Mouse (Mus musculus): ENCODE results near the gene Hcfc2. TPM values are rescaled to one million over a fixed set of nuclear protein-coding genes. Genes with fewer than 3 reads are reported as not detected.
A peak's percentile ranks its signal among the peaks of the same experiment; 100 is the strongest.

Gene Hcfc2
- 10 to 100 TPM; 23.0 to 25.5 TPM for total RNA-seq (2021)
- long read RNA-seq, experiment 1, partial matches to known transcripts: 9 of 17 reads
- long read RNA-seq, experiment 1, other reads (novel, unspliced or antisense): 8 of 17 reads
- long read RNA-seq, experiment 2, partial matches to known transcripts: 8 of 13 reads
- long read RNA-seq, experiment 2, other reads (novel, unspliced or antisense): 5 of 13 reads

DNA sequence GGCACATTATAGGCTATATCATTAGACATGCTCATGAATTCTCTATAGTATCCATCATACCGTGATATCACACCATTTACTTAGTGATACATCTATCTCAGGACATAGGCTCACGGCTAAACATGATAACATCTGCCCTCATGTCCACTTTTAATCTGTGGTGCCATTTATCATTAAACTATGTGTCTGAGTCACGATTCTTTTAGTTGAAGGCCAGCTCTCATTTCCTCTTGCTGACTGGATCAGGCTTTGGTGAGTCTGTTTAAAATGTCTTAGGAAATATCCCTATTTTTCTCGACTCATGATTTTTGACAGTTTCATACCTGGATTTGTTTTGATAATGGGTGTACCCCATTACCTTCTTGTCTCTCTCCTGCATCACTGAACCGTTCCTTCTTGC is at the start of gene Hcfc2:
TSS of gene Hcfc2 (plus strand) at position 205 of the 400 bp plus-strand sequence.
- H3K4me3 ChIP-seq: no peak within 1 kb of the TSS
- intact Hi-C loops (cut with DNase I): loop anchor here (2.0 kb wide), 1 partner anchor 27 kb away; no protein-coding TSS in a partner anchor
- H3K27ac ChIP-seq: peak within 1 kb of the TSS; percentile 56
- TF ChIP-seq CTCF (IDR thresholded peaks at IDR 0.05): no peak
- no peak for DNase-seq

DNA sequence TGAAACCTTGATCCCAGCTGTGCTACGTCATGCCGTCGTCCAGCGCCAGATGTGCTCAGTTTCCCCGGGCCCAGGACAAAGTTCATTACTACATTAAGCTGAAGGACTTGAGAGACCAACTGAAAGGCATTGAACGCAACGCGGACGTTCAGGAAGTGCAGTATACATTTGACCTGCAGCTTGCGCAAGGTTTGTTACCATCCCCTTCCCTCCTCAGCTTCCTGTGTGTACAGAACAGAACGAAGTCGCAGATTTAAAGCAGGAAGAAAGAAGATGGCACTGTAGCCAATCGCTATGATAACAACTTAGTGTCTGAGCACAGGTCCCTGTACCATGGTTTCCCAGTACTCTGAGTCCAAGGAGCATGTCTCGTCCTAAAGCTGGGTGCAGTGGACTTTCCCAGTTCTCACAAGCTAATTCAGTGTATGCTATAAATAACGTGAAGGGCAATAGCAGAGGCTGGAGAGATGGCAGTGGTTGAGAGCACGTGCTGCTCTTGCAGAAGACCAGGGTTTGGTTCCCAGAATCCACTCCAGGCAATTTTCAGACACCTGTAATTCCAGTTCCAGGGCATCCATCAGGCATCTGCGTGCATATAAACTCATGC is 48.7 kb upstream of the Hcfc2 start:
- intact Hi-C loops (cut with DNase I): no loop called here
- no peak for TF ChIP-seq CTCF (IDR thresholded peaks at IDR 0.05)
- no peak overlapping the region; the same call in 1 of the 2 replicates for H3K27ac ChIP-seq
- DNase-seq: no peak
- H3K4me3 ChIP-seq: no peak overlapping the region

DNA sequence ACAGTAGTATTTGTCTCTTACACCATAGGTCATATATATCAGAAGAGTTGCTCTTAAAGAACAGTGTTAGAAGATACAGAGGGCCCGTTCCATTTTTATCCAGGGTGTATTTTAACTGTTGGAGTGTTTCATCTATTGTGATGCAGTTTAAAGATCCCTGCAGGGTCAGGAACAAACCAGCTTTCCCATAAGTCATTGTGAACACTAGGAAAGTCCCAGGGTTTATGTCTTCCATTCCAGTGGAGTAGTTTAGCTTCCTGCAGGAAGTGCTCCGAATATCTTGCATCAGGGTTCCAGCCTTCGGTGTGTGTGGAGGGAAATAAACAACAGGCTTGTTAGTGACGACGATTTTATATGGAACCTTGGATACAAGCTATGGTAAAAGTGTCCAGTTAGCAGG is 44.7 kb upstream of the Hcfc2 start:
- intact Hi-C loops (cut with DNase I): no loop called here

DNA sequence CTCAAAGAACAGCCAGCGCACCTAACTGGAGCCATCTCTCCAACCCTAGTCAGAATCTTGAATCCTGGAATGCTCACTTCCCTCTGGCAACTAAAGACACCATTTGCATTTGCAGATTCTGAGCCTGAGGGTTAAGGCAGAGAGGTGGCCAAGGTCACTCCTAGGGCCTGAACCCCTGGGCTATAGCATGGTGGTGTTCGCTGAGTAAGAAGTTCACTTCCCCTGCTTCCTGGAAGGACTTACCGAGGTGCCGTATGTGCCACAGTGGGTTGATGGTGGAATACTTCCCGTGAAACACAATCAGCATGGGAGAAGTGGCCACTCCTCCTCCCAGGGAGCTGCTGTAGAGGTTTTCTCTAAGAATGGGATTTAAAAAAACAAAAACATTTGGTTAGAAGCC is 43.3 kb upstream of the Hcfc2 start:
- no peak overlapping the region for H3K27ac ChIP-seq
- no peak for DNase-seq
- intact Hi-C loops (cut with DNase I): no loop called here
- H3K4me3 ChIP-seq: no peak overlapping the region
- TF ChIP-seq CTCF (IDR thresholded peaks at IDR 0.05): no peak

More for the DNA sequence above, 44.7 kb upstream of the Hcfc2 start:
- Histone ChIP-seq H3K4me3 (no peak overlapping the region), H3K27ac (no peak overlapping the region)
- DNase-seq: no peak
- TF ChIP-seq CTCF (IDR thresholded peaks at IDR 0.05): no peak

DNA sequence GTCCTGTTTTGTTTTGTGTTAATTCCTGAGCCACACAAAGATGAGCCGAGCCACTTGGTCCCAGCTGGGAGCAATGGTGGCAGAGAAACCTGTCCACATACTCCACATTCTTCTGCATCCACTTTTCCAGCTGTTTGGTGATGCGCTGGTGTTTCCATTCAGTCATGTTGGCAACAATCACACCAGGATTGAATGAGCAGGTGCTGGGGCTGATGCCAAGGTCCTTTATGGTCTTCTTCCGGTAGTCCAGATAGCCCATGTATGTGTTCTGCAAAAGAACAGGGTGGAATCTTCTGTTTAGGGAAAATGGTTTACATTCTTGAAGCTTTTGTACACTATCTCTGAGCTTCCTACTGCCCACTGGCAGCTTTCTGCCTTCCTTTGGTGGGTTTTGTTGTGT is 41.4 kb upstream of the Hcfc2 start:
- intact Hi-C loops (cut with DNase I): no loop called here
- no peak for DNase-seq
- H3K4me3 ChIP-seq: no peak overlapping the region
- no peak overlapping the region for H3K27ac ChIP-seq
- no peak for TF ChIP-seq CTCF (IDR thresholded peaks at IDR 0.05)

DNA sequence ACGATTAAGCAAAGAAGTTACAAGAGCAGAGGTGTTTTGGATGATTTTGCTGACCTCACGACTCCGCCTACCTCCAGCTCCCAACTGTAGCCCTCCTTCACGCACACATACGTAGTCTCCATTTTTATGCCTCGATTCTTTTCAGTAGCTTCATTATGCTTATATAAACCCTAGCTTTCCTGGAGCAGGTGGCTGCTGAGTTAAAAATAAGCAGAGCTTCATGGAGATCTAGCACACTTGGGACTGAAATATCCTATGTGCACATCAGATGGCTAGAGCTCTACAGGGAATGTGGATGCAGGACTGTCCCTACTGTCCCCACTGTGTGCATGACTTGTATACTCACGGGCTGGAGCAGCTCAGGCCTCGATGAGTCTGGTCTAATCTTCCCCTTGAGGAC is 34.1 kb upstream of the Hcfc2 start:
- no peak for TF ChIP-seq CTCF (IDR thresholded peaks at IDR 0.05)
- intact Hi-C loops (cut with DNase I): no loop called here
- no peak for DNase-seq
- Histone ChIP-seq H3K4me3 (no peak overlapping the region), H3K27ac (no peak overlapping the region)

DNA sequence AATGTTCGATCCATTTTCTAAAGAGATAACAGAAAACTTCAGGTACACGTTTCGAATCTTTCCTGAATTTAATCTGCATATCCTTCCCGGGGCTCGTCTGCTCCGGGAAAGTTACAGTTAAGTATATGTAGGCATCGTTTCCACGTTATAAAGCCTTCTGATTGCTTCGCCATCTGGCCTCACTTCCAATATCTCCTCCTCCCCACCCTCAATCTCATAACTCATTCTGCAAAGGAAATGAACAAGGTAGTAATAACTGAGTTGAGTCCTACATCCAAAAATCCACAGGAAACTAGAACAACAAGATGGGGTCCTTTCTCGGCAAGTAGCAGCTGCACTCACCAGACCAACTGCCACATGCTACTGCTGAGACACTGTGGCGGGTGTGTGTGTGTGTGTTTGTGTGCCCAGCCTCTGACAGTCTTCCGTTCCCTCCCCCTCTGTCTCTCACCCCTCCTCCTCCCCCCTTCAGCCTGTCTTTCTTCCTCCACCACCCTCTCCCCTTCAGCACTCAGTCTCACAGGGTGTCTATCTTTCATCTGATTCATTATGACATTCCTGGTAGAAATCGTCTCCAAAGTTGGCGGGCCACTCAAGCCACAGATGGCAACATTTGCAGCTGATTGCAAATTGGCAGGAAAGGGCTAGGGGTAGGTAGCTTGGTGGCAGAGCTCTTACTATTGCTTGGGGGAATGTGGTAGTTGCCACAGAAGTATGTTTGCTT is 33.5 kb upstream of the Hcfc2 start:
- TF ChIP-seq CTCF (IDR thresholded peaks at IDR 0.05): no peak
- Histone ChIP-seq H3K27ac (no peak overlapping the region), H3K4me3 (no peak overlapping the region)
- no peak for DNase-seq
- intact Hi-C loops (cut with DNase I): no loop called here

DNA sequence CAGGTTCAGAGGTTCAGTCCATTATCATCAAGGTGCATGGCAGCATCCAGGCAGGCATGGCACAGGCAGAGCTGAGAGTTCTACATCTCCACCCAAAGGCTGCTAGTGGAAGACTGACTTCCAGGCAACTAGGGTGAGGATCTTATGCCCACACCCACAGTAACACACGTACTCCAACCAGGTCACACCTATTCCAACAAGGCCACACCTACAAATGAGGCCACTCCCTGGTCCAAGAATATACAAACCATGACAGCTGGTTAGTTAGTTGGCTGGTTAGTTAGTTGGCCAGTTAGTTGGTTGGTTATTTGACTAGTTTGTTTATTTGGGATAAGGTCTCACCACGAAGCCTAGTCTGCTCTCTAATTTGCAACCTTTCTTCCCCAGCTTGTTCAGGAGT is 32.7 kb upstream of the Hcfc2 start:
- intact Hi-C loops (cut with DNase I): no loop called here
- Histone ChIP-seq H3K4me3 (no peak overlapping the region), H3K27ac (no peak overlapping the region)
- DNase-seq: no peak
- no peak for TF ChIP-seq CTCF (IDR thresholded peaks at IDR 0.05)

DNA sequence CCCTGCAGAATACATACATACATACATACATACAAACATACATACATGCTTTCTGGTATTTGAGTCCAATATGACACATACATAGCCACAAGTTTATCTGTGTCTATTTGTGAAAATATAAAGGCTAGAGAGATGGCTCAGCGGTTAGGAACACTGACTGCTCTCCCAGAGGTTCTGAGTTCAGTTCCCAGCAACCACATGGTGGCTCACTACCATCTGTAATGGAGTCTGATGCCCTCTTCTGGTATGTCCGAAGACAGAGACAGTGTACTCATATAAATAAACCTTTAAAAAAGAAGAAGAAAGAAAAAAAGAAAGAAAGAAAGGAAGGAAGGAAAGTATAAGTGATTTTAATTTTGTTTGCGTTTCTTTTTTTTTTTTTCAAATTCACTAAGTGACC is 30.0 kb upstream of the Hcfc2 start:
- Histone ChIP-seq H3K27ac (no peak overlapping the region), H3K4me3 (peak overlapping the region; percentile 29)
- TF ChIP-seq CTCF (IDR thresholded peaks at IDR 0.05): no peak
- DNase-seq: no peak
- intact Hi-C loops (cut with DNase I): no loop called here

DNA sequence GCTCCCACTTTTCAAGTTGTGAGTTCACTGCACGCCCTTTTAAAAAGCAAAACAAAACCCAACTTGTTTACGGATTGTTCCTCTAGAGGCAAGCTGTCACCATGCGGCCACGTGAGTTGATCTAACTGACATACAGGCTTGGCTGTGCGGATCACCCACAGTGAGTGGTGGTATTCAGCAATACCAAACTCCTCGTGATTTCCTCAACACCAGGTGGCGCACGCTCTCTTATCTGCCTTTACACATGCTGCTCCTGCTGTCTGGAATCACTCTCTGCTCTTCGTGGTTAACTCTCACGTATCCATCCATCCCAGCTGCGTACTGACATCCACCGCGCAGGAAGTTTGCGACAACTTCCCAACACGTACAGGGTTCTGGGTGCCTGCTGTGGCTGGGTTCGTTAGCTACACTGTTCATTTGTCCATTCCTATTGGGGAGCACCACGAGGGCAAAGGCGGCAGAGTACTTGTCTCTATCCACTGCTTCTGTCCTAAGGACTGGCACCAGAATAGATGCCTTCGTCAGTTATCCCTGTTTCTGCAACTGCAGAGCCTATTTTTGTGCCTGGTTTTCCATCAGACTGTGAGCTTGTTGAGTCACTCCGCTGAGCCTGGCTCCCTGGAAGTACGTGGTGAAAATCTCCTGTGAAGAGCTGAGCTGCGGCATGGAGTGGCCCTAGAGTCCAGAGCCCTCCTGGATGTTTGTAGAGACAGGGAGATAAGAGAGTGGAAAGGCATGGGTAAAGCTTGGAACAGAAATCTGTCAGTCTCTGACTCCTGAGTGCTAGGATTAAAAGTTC is 29.3 kb upstream of the Hcfc2 start:
- Histone ChIP-seq H3K27ac (peak overlapping the region; percentile 52; the same call in 1 of the 2 replicates), H3K4me3 (peak overlapping the region; percentile 29)
- intact Hi-C loops (cut with DNase I): loop anchor here (1.0 kb wide), 1 partner anchor 235 kb away; no protein-coding TSS in a partner anchor
- DNase-seq: peak; percentile 89
- peak; percentile 77 for TF ChIP-seq CTCF (IDR thresholded peaks at IDR 0.05)

DNA sequence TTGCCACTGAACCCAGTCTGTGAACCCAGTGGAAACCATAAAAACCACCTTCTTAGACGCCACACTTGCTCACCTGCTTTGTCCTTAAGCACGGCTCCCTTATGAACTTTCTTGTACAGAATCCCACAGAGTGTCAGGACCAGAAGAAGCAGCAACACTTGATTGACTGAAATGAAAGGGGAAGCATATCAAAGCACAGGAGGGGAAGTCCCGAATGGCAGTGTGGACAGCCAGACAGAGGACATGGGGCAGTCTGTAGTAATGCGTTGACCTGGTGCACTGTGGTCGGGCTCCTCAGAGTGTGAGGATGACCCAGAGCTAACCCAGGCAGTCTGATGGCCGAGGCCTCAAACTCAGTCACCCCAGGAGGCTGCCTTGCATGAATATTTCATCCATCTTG is 25.8 kb upstream of the Hcfc2 start:
- no peak overlapping the region for H3K27ac ChIP-seq
- H3K4me3 ChIP-seq: no peak overlapping the region
- TF ChIP-seq CTCF (IDR thresholded peaks at IDR 0.05): no peak
- DNase-seq: no peak
- intact Hi-C loops (cut with DNase I): no loop called here

DNA sequence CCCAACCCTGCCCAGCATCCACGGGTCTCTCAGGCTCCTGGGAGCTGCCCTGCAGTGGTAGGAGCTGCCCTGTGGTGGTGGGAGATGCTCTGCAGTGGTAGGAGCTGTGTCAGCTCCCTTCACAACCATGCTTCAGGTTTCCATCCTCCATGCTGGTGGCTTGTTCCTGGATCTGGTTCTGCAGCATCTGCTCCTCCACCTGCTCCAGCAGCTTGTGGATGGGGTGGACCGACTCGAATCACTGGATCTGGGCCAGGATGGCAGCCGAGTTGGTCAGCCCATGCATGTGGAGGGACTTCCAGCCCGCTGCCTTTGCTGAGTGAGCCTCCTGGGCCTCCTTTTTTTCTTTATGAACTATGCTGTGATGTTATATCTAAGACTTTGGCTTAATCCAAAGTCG is 19.0 kb upstream of the Hcfc2 start:
- TF ChIP-seq CTCF (IDR thresholded peaks at IDR 0.05): no peak
- no peak for DNase-seq
- Histone ChIP-seq H3K27ac (no peak overlapping the region), H3K4me3 (no peak overlapping the region)
- intact Hi-C loops (cut with DNase I): no loop called here

DNA sequence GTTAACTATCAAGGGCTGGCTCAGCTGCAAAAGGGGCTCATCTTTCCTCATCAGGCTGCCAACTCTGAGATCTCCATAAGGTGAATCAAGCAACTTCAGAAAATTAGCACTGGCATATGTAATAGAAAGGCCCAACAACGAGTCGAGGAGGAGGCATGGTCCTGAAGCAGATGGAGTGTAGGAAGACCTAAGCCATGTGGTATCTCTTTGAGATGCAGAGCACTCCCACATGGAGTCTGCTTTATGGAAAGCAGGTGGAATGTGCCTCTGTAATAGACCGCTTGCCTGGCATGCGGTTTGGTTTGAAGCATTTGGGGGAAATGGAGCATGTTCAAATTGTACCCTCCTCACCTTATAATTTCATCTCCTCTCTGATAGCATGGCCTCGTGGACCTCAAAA is 15.2 kb upstream of the Hcfc2 start:
- H3K4me3 ChIP-seq: no peak overlapping the region
- H3K27ac ChIP-seq: no peak overlapping the region
- TF ChIP-seq CTCF (IDR thresholded peaks at IDR 0.05): no peak
- no peak for DNase-seq
- intact Hi-C loops (cut with DNase I): no loop called here
